Mouse (Mus musculus) limb, embryonic 11.5 days (tissue): ENCODE data around the gene Ndufb3. TPM values are rescaled to one million over a fixed set of nuclear protein-coding genes. Genes with fewer than 3 reads are reported as not detected.
"Not testable (repeated sequence)": the region's sequence is repeated elsewhere in the genome, so short reads cannot be mapped to it uniquely, and the experiment has no call there.

Experiments used
- ATAC-seq: fragments of 200-750 bp; cut with Nextera tagmentation; 2 replicates; pipeline ENCODE4 v1.8.0; 2017; ENCODE audit warnings: low read depth; ENCODE audit not compliant: insufficient number of reproducible peaks, low FRiP score, low TSS enrichment
- DNase-seq: peaks from one replicate; pipeline ENCODE4 v3.0.0-alpha.2; 2015; ENCODE audit warnings: low spot score
- H3K27ac ChIP-seq: fragments of 300-500 bp; sonication (generic); replicated peaks from 2 replicates; pipeline ENCODE4 v1.5.1; 2014; ENCODE audit warnings: low read depth, mild to moderate bottlenecking, low read length
- H3K27me3 ChIP-seq: fragments of 300-500 bp; sonication (generic); 2 replicates; pipeline ENCODE4 v1.6.1; 2014; ENCODE audit warnings: mild to moderate bottlenecking, low read length, mixed read lengths; ENCODE audit not compliant: control insufficient read depth, insufficient read depth
- H3K36me3 ChIP-seq: fragments of 300-500 bp; sonication (generic); 2 replicates; pipeline ENCODE4 v1.6.1; 2014; ENCODE audit warnings: mild to moderate bottlenecking, low read length, moderate library complexity, mixed read lengths; ENCODE audit not compliant: control insufficient read depth, insufficient read depth
- H3K4me1 ChIP-seq: fragments of 300-500 bp; sonication (generic); 2 replicates; pipeline ENCODE4 v1.6.1; 2014; ENCODE audit warnings: low read length, mixed read lengths; ENCODE audit not compliant: control insufficient read depth, insufficient read depth
- H3K4me2 ChIP-seq: fragments of 300-500 bp; sonication (generic); 2 replicates; pipeline ENCODE4 v1.6.1; 2014; ENCODE audit warnings: low read depth, mild to moderate bottlenecking, moderate library complexity; ENCODE audit not compliant: severe bottlenecking
- H3K4me3 ChIP-seq: fragments of 300-500 bp; sonication (generic); 2 replicates; pipeline ENCODE4 v1.5.1; 2014; ENCODE audit warnings: low read depth, low read length
- H3K9ac ChIP-seq: fragments of 300-500 bp; sonication (generic); 2 replicates; pipeline ENCODE4 v1.6.1; 2014; ENCODE audit warnings: mild to moderate bottlenecking, low read length
- H3K9me3 ChIP-seq: fragments of 300-500 bp; sonication (generic); 2 replicates; pipeline ENCODE4 v1.6.1; 2016; ENCODE audit warnings: low read length; ENCODE audit not compliant: control insufficient read depth
- WGBS: fragments of 180-500 bp; shearing (Covaris S2); extraction: QIAGEN DNeasy Blood & Tissue Kit; methylation state at CpG from one replicate; pipeline ENCODE4 v1.1.7; 2014; 5-methylcytosine and 5-hydroxymethylcytosine counted together
- polyA plus RNA-seq: library from polyadenylated mRNA; unstranded; fragments of >200 nt; fragmentation: Nextera tagmentation; extraction: Ambion mirVana; gene quantifications from 2 replicates; pipeline ENCODE4 v1.2.1, GENCODE M21; 2014

Gene Ndufb3
- polyA plus RNA-seq, 1 experiment from 2014 or later, result 149 TPM

DNA sequence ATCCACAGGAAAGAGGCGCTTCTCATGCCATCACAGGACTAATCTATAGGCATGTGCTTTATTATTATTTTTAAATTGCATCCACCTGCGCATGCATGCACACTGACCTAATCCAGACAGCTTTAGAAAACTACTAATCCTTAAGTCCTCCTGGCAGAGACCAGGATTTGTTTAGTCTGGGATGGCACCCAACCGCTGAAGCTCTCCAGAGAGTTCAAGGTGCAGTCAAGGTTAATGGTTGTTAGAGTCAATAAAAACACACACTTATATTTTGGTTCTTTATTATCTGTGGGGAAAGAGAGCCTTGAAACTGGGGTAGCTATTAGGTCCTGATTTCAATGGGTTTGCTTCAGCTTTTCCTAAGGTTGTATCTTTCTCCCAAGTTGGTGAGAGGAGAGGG, 35.1 kb downstream of the Ndufb3 start:
- 86% methylated on average over 3 of the region's 3 CpGs for WGBS
- DNase-seq (no peak), ATAC-seq (no peak)
- no peaks in the 10 kb centered on the region for H3K9me3 ChIP-seq
- H3K27ac ChIP-seq, result no peak overlapping the region
- H3K27me3 ChIP-seq, result no peaks in the 10 kb centered on the region
- no peak overlapping the region for H3K4me2 ChIP-seq
- H3K36me3 ChIP-seq, result no peaks in the 10 kb centered on the region
- no peaks in the 10 kb centered on the region for H3K4me1 ChIP-seq
- no peak overlapping the region for H3K9ac ChIP-seq
- no peak overlapping the region for H3K4me3 ChIP-seq

DNA sequence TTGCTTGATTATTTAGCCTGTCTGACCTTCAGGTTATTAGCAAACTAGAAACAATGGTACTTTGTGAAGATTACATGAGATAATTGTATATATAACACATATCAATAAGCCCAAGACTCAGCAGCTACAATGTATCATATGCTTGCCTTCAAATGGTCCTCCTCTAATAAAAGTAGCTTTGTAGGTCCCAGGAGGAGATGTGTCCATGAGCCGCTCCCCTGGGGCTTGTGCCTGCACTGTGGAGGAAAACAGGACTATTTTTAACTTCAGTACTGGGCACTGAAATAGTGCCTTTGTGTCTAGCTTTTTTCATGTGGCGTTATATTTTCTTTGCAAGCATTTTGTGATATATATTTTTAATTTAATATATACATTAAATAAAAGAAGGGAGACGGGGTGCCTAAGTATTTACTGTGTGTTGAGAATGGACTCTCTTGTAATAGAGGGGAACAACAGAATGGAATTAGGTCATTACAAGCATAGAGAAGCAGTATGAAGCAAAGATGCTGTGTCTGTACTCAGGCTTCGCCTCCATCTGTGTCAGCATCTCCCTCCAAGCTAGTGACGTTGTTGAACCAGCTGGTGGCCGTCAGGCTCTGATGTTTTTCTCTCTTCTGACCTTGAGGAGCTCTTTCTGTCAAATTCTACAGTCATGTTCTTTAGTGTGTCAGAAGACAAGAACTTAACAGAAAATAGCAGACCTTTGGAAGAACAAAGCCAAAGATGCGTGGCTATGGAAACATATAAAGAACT, 36.0 kb downstream of the Ndufb3 start:
- Histone ChIP-seq H3K36me3 (no peaks in the 10 kb centered on the region), H3K27me3 (no peaks in the 10 kb centered on the region), H3K4me3 (no peak overlapping the region), H3K4me2 (no peak overlapping the region), H3K27ac (no peak overlapping the region), H3K9ac (no peak overlapping the region), H3K9me3 (no peaks in the 10 kb centered on the region), H3K4me1 (no peaks in the 10 kb centered on the region)
- no peak for ATAC-seq
- WGBS, result 81% methylated on average over 7 of the region's 7 CpGs
- no peak for DNase-seq

DNA sequence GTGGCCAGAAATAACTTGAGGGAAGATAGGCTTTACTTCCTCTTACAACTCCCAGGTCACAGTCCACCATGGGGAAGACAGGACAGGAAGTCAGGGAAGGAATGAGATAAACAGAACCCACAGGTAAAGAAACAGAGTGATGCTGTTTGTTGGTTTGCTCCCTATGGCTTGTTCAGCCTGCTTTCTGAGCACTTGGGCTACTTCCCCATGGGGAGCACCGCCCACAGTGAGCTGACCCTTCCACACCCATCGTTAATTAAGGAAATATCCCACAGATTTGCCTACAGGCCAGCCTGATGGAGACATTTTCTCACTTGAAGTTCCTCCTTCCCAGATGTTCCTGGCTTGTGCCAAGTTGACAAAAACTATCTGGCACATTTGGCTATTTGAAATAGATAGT, 42.7 kb downstream of the Ndufb3 start:
- H3K9me3 ChIP-seq, H3K36me3 ChIP-seq, H3K27me3 ChIP-seq, H3K4me3 ChIP-seq, H3K4me2 ChIP-seq, H3K27ac ChIP-seq, H3K4me1 ChIP-seq, DNase-seq, ATAC-seq, H3K9ac ChIP-seq: not testable (repeated sequence)
- 78% methylated on average over 1 of the region's 2 CpGs for WGBS

Other genes with a start within 250 kb of the Ndufb3 start
- 499 and 502 TPM in 2 replicates for gene Bzw1, start 193.5 kb upstream of the Ndufb3 start, polyA plus RNA-seq
- 166 and 176 TPM in 2 replicates for gene Clk1, start 162.3 kb upstream of the Ndufb3 start, polyA plus RNA-seq
- gene Nif3l1, start 141.2 kb upstream of the Ndufb3 start, polyA plus RNA-seq, result 68.4 and 68.8 TPM in 2 replicates
- gene Ppil3, start 140.9 kb upstream of the Ndufb3 start, polyA plus RNA-seq, result 57.2 and 64.1 TPM in 2 replicates
- 53.6 and 56.7 TPM in 2 replicates for gene Orc2, start 81.3 kb upstream of the Ndufb3 start, polyA plus RNA-seq
- gene Fam126b, start 61 bp upstream of the Ndufb3 start, polyA plus RNA-seq, result 6.5 and 7.0 TPM in 2 replicates
- not detected in 2 replicates for gene Als2cr12, start 109.6 kb downstream of the Ndufb3 start, polyA plus RNA-seq
- 25.6 and 27.4 TPM in 2 replicates for gene Cflar, start 125.1 kb downstream of the Ndufb3 start, polyA plus RNA-seq
- gene Casp8, start 209.0 kb downstream of the Ndufb3 start, polyA plus RNA-seq, result 18.8 and 18.9 TPM in 2 replicates